Mouse (Mus musculus): ENCODE measurements around the gene Homer2.

The Homer2 gene

GRCm38 (mm10) chr7:81587238-81587637, 120.1 kb downstream of the Homer2 start:
- DNase-seq (ENCODE audit: low read depth), result no peak

DNA sequence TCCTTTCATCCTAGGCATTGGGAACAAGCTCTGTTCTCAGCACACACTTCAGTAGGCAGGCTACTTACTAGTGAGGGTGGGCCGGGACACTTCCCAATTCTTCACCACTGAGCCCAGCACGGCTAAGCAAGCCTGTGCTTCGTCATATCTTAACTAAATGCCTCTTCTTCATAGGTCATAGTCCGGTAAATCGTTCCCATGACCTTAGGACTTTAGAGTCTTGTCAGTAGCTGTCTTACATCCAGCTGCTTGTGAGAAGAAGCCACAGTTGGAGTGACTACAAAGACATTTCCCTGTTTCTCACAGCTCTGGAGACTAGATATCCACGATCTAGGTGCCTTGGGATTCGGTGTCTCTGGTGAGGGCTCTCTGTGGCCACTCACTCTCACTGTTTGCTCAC, 122.0 kb downstream of the Homer2 start:
- DNase-seq (ENCODE audit: low read depth), result no peak

DNA sequence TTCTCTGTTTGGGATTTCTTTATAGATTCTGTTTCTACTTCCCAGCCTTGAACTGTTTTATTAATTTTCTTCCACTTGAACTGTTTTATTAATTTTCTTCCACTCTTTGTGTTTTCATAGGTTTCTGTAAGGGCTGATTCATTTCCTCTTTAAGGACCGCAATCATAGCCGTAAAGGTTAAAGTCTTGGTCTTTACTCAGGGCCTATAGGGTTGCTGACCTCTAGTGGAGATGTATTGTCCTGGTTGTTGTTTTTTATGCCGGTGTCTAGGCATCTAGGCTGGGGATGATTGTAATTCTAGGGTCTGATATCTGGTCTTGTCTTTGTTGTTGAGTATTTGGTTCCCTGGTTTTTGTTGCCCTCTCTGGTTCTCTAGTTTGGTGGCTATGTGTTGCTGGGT, 123.8 kb downstream of the Homer2 start:
- peak; percentile 78 for DNase-seq (ENCODE audit: low read depth)

DNA sequence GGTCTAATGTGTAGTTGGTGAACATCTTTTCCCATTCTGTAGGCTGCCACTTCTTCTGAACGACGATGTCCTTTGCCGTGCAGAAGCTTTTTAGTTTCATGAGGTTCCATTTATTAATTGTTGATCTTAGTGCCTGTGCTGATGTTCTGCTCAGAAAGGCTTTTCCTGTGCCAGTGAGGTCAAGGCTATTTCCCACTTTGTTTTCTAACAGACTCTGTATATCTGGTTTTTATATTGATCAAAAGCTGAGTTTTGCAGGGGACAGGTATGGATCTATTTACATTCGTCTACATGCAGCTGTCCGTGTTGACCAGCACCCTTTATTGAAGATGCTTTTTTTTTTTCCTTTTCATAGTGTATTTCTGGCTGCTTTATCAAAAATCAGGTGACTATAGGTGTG, 128.0 kb downstream of the Homer2 start:
- no peak for DNase-seq (ENCODE audit: low read depth)

- DNase-seq (ENCODE audit: low read depth), result no peak
These were observed 128.9 kb downstream of the Homer2 start for GRCm38 (mm10) chr7:81578413-81578812.

DNA sequence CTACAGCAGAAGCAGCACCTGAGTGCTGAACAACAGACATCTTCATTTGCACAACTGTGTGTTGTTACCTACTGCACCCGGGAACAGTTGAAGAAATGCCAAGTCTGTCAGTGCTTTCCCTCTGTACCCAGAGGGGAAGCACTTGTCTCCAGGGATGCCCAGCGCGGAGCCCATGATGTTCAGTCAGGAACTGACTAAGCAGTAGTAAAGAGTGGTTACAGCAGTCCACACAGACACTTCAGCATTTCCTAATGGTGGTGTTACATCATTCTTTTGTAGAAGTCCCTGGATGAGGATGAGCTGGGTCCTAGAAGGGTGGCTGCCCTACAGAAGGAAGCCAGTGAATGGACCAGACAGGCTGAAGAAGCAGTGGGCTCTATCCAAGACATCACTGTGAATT, 129.5 kb downstream of the Homer2 start:
- peak; percentile 65 for DNase-seq (ENCODE audit: low read depth)

- DNase-seq (ENCODE audit: low read depth), result no peak
These were observed 131.7 kb downstream of the Homer2 start for GRCm38 (mm10) chr7:81575606-81576005.

GRCm38 (mm10) chr7:81573821-81574220, 133.5 kb downstream of the Homer2 start:
- no peak for DNase-seq (ENCODE audit: low read depth)

GRCm38 (mm10) chr7:81573397-81573796, 133.9 kb downstream of the Homer2 start:
- peak; percentile 79 for DNase-seq (ENCODE audit: low read depth)

DNA sequence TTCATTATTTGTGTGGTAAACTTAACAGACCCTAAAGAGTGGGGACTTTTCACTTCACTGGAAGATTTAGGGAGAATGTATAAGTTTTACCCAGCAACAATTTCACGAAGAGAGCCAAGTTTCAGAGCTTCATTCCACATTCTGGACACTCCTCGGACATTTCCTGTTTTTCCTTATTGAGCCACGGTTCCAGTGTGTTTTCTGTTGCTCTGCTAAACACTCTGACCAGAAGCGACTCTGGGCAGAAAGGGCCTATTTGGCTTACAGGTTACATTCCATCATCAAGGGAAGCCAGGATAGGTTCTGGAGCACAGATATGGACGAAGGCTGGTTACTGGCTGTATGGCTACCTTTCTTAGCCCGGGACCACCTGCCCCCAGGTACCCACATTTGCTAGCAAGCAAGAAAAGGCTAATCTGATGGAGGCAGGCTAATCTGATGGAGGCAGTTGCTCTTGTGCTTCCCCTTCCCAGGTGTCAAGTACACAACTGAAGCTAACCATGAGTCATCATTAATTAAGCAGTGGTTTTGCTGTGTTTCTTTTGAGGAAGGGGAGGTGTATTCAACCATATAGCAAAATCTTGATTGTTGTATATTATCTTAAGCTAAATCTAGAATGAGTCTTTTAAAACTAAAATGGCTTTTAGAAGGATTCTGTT, 134.6 kb downstream of the Homer2 start:
- DNase-seq (ENCODE audit: low read depth), result peak; percentile 57

DNA sequence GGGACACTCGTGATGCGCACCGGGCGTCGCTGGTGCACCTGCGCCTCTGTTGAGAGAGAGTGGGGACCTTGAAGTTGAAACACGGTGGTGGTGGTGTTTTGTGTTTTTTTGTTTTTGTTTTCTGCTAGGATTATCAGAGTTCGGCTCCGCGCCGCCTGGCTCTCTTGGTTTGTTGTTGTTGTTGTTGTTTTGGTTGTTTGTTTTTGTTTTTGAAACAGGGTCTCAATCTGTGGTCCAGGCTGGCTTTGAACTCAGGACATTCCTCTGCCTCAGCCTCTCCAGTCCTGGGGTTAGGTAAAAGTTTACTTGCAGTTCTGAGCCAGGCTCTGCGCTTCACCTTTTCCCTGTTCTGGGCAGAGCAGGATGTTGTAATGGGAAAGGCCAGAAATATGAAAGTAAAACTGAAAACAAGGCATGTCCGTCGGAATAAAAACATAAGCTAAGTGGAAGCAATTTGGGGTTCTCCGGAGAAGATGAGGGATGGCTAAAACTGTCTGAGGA, 135.3 kb downstream of the Homer2 start:
- DNase-seq (ENCODE audit: low read depth), result peak; percentile 53

- peak; percentile 96 for DNase-seq (ENCODE audit: low read depth)
These were observed 136.0 kb downstream of the Homer2 start, which contains the start of gene Whamm for GRCm38 (mm10) chr7:81571108-81571940. Gene Whamm (plus strand): TSS chr7:81571266.

- DNase-seq (ENCODE audit: low read depth), result no peak
These were observed 136.6 kb downstream of the Homer2 start for GRCm38 (mm10) chr7:81570752-81571107.

DNA sequence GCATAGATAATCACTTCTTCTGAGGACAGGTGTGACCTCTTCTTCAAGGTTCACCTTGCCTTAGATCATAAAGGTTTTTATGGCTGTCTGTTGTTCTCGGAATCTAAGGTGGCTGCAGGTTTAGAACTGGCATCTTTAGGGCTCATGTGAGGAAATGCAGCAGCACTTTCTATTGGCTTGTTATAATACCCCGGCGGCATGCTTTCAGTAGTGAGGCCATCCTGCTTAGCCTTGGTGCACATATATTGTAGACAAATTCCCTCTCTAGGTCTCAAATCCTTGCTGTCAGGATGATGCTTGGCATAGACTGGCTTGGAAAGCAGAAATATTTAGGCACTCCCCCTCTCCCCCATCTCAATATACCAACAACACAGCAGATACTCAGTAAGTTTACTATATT, 137.1 kb downstream of the Homer2 start:
- DNase-seq (ENCODE audit: low read depth), result no peak

GRCm38 (mm10) chr7:81569851-81570250, 137.5 kb downstream of the Homer2 start:
- no peak for DNase-seq (ENCODE audit: low read depth)

DNA sequence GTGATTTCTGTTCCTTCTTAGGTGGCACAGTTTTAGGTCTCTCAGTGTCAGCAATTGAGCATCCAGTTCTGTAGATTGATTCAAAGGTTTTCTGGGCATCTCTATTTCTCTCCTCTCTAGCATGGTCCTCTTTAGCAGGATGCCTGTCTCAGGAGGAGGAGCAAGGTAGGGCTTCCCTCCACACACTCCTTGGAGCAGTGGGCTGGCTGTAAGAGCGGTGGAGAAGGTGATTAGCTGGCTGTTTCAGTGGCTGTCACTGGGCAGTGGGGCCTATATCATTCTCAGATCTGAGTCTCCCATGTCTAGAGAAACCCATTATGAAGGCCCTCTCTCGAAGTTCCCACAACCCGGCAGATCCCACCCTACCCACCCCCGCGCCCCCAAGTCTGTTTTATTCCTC, 139.9 kb downstream of the Homer2 start:
- no peak for DNase-seq (ENCODE audit: low read depth)

DNA sequence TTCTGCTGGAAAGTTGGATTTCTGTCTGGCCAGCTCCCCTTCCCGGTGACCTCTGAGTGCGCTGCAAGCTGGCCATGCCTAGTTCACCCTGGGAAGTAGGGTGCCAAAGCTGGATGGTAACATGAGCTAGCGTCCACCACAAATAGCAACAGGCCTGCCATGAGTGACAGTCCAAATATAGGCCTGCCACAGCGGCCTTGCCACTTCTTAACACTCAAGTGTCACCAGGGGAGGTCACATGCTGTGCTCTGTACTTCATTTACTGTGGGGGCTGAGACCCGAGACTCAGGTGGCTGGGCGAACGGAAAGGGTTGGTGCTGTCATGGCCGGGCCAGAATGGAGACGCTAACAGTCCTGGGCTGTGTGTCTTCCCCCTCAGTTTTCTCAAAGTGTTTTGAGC, 140.4 kb downstream of the Homer2 start, which contains the start of gene Fsd2:
TSS of gene Fsd2 (minus strand) at position 53 of the 400 bp plus-strand sequence.
- DNase-seq (ENCODE audit: low read depth), result no peak

- no peak for DNase-seq (ENCODE audit: low read depth)
These were observed 141.0 kb downstream of the Homer2 start for GRCm38 (mm10) chr7:81566332-81566731.

GRCm38 (mm10) chr7:81565381-81566055, 141.8 kb downstream of the Homer2 start:
- no peak for DNase-seq (ENCODE audit: low read depth)

GRCm38 (mm10) chr7:81564766-81565165, 142.6 kb downstream of the Homer2 start:
- DNase-seq (ENCODE audit: low read depth), result no peak

GRCm38 (mm10) chr7:81563506-81564015, 143.8 kb downstream of the Homer2 start:
- DNase-seq (ENCODE audit: low read depth), result no peak

GRCm38 (mm10) chr7:81561211-81561610, 146.1 kb downstream of the Homer2 start:
- DNase-seq (ENCODE audit: low read depth), result no peak
